Mouse (Mus musculus): ENCODE data around the gene Kti12.

Kti12 gene

DNA sequence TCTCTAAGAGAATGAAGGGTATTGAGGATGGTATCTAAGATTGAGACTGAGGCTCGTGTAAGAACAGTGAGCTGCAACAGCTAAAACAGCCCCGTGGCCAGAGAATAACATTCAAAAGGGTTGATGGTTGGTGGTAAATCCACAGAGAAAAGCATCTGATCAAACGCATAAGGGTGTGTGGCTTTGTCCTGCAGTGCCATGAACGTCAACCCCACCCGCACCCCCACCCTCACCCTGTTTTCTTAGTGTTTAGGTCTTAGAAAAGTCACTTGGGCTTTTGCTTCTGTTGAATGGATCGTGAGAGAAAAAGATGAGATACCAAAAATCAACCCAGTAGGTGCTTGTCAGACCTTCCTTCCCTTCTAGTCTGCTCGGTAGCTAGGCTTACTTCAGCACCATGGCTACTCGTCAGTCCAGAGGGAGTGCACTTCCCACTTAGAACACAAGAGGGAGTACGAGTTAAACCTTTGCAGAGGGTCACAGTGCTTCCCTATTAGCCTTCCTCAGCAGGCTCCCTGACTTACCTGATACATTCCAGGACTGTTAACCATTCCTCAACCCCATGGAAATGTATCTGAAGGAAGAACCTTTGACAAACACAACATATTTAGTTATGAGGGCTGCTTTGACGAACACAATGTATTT lies 22.3 kb downstream of the Kti12 start:
- DNase-seq (ENCODE audit: low read depth, low spot score): peak; percentile 90

DNA sequence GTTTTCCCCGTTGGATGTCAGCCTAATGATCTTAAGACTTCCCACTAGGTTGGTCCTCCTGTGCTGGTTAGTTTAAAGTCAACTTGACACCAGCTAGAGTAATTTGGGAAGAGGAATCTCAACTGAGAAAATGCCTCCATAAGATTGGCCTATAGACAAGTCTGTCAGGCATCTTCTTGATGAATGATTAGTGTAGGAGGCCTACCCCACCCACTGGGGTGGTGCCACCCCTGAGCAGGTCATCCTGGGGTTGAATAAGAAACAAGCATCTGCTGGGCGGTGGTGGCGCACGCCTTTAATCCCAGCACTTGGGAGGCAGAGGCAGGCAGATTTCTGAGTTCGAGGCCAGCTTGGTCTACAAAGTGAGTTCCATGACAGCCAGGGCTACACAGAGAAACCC lies 26.2 kb downstream of the Kti12 start:
- DNase-seq (ENCODE audit: low read depth, low spot score): peak; percentile 52

DNA sequence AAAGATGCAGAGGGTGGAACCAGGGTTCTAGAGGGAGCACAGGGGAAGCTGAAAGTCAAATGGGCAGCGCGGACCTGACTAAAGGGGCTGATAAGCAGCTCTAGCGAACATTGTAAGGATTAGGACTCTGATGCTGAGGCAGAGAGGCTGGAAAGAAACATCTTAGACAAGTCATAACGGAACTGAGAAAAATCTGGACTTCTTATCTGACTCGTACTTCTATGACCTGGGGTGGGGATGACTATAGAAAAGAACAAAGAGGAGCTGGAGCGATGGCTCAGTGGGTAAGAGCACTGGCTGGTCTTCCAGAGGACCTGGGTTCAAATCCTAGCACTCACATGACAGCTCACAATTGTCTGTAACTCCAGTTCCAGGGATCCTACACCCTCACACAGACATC lies 30.3 kb downstream of the Kti12 start:
- DNase-seq (ENCODE audit: low read depth, low spot score): no peak

DNA sequence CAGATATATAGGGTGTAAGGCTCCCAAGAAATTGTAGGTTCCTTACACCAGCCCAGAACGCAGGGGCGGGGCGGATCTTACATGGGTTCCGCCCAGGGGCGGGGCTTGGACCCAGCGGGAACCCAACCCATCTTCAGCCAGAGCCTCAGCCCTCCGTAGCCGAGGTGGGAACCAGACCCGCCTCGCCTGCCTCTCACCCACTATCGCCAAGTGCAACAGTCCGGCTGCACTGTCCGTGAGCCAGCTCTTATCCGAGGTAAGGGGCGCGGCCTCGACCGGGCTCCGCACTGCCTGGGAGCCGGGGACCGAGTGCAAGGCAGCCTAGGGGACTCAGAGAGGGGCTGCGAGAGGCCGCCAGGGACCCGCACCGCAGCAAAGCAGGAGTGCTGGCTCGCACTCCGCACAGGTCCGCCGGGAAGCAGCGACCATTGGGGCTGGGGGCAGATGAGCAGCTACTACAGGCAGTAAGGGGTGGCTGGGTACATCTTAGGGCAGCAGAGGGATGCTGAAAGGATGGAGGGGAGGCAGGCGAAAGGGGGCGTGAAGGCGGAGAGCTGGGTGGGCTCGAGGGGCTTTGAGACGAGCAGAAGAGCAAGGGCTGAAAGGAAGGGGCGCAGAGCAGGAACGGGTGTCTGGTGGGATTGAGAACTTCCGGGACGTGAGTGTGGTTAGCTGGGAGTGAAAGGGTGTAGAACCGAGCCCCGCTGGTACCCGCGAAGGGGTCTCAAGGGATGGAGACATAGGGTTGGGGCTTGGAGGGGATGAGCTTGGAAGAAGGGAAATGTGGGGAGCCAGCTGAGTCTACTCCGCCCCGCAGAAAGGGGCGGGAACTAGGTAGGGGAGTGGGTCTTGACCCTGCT lies 31.6 kb downstream of the Kti12 start, which contains the start of gene Rab3b:
Gene Rab3b (plus strand): TSS at position 101 of the 860 bp plus-strand sequence.
- peak; percentile 83 for DNase-seq (ENCODE audit: low read depth, low spot score)

DNA sequence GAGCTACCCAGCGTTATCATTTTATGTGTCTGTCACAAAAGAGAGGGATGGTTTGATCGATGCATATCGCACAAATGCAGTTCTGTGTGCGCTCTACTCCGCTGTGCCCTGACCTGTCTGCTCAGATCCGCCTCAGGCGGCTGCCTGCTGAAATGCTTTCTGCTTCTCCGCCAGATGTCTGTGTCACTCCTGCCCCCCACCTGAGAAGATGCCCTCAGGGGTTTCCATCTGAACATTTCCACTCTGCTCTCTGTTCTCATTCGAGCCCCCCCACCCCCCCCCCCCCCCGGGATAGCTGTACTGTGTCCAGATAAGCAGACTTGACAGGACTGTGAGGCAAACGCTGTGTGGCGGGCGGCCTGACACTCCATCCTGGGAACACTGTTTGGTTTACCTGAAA lies 36.2 kb downstream of the Kti12 start:
- peak; percentile 65 for DNase-seq (ENCODE audit: low read depth, low spot score)

DNA sequence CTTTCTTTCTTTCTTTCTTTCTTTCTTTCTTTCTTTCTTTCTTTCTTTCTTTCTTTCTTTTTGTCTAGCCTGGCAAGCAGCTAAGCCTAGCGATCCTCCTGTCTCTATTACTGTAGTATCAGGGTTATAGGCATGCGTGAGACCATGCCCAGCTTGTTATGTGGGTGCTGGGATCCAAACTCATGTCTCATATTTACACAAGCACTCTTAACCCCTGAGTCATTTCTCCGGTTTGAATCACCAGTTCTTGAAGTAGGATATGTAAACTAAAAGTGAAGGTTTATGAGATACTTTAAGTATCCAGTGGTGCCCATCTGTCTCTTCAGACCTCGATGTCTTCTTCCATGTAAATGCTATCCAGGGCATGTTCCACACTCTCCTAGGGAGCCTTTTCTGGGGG lies 39.9 kb downstream of the Kti12 start:
- DNase-seq (ENCODE audit: low read depth, low spot score): no peak

DNA sequence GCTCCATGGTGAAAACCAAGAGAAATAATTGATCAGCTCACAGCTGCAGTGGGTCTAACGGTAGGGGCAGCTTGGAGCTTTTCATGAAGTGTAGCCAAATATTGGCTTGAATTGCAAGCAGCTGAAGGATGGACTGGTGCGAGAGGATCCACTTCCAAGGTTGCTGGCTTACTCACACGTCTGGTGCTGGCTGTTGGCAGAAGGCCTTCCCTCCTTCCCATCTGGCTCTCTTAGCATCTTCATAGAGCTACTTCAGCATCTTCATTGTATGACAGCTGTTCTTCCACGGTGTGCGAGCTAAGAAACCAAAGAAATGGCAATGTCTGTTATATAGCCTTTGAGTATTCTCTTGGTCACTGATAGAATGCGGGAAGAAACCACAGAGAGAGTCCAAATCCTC lies 43.3 kb downstream of the Kti12 start:
- DNase-seq (ENCODE audit: low read depth, low spot score): no peak
